Mouse (Mus musculus) intestine, embryonic 14.5 days (tissue): ENCODE results near the gene Zfp644. TPM values are rescaled to one million over a fixed set of nuclear protein-coding genes. Genes with fewer than 3 reads are reported as not detected.

Experiments
- ATAC-seq: fragments of 200-750 bp; cut with Nextera tagmentation; replicated peaks from 2 replicates; pipeline ENCODE4 v1.8.0; 2017; ENCODE audit warnings: low read depth, moderate number of reproducible peaks, moderate TSS enrichment, moderate library complexity; ENCODE audit not compliant: low FRiP score, low TSS enrichment
- DNase-seq: peaks from one replicate; pipeline ENCODE4 v3.0.0-alpha.2; 2018; ENCODE audit warnings: low spot score
- H3K27ac ChIP-seq: fragments of 300-500 bp; sonication (generic); 2 replicates; pipeline ENCODE4 v1.5.1; 2014; ENCODE audit warnings: low read depth, mild to moderate bottlenecking, control low read depth
- H3K27me3 ChIP-seq: fragments of 300-500 bp; sonication (generic); replicated peaks from 2 replicates; pipeline ENCODE4 v1.6.1; 2014; ENCODE audit warnings: low read length, control low read depth; ENCODE audit not compliant: control insufficient read depth, insufficient read depth
- H3K36me3 ChIP-seq: fragments of 300-500 bp; sonication (generic); 2 replicates; pipeline ENCODE4 v1.6.1; 2014; ENCODE audit warnings: low read length, control low read depth; ENCODE audit not compliant: control insufficient read depth, insufficient read depth
- H3K4me1 ChIP-seq: fragments of 300-500 bp; sonication (generic); replicated peaks from 2 replicates; pipeline ENCODE4 v1.6.1; 2014; ENCODE audit warnings: low read length, control low read depth, mixed read lengths; ENCODE audit not compliant: control insufficient read depth, insufficient read depth
- H3K4me2 ChIP-seq: fragments of 300-500 bp; sonication (generic); 2 replicates; pipeline ENCODE4 v1.6.1; 2014; ENCODE audit warnings: low read length
- H3K4me3 ChIP-seq: fragments of 300-500 bp; sonication (generic); 2 replicates; pipeline ENCODE4 v1.5.1; 2014; ENCODE audit warnings: low read depth, low read length, control low read depth, mixed read lengths
- H3K9ac ChIP-seq: fragments of 300-500 bp; sonication (generic); 2 replicates; pipeline ENCODE4 v1.6.1; 2014; ENCODE audit warnings: mild to moderate bottlenecking, low read length
- H3K9me3 ChIP-seq: fragments of 300-500 bp; sonication (generic); 2 replicates; pipeline ENCODE4 v1.6.1; 2016; ENCODE audit warnings: low read length, control low read depth; ENCODE audit not compliant: control insufficient read depth
- WGBS: fragments of 180-500 bp; shearing (Covaris S2); extraction: QIAGEN DNeasy Blood & Tissue Kit; methylation state at CpG from one replicate; pipeline ENCODE4 v1.1.7; 2014; 5-methylcytosine and 5-hydroxymethylcytosine counted together
- polyA plus RNA-seq: library from polyadenylated mRNA; unstranded; fragments of >200 nt; fragmentation: Nextera tagmentation; extraction: Ambion mirVana; gene quantifications from 2 replicates; pipeline ENCODE4 v1.2.1, GENCODE M21; 2014

Gene Zfp644
- polyA plus RNA-seq, 1 experiment from 2014 or later: 85.1 TPM

DNA sequence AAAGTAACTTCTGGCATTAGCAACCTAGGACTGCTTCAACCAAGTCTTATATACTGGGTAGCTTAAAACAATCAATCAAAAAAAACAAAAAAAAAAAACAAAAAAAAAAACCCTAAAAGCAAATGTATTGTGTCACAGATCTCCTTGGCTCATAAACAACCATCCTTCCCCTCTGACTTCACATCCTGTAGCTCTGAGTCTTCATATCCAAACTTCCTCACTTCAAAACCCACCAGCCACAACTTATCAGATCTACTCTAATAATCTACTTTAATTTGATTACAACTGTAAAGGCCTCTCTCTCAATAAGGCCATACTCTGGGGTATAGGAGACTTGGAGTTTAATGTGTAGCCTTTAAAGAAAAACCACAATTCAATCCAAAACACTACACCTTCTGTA is 47.1 kb downstream of the Zfp644 start:
- H3K4me2 ChIP-seq: no peak overlapping the region
- H3K4me1 ChIP-seq: no peaks in the 10 kb centered on the region
- H3K27me3 ChIP-seq: no peaks in the 10 kb centered on the region
- DNase-seq (no peak), ATAC-seq (no peak)
- H3K27ac ChIP-seq: no peak overlapping the region
- peaks cover 7% of the 10 kb centered on the region; the same call in 1 of the 2 replicates for H3K36me3 ChIP-seq
- no peak overlapping the region for H3K9ac ChIP-seq
- H3K9me3 ChIP-seq: no peaks in the 10 kb centered on the region
- no peak overlapping the region for H3K4me3 ChIP-seq

DNA sequence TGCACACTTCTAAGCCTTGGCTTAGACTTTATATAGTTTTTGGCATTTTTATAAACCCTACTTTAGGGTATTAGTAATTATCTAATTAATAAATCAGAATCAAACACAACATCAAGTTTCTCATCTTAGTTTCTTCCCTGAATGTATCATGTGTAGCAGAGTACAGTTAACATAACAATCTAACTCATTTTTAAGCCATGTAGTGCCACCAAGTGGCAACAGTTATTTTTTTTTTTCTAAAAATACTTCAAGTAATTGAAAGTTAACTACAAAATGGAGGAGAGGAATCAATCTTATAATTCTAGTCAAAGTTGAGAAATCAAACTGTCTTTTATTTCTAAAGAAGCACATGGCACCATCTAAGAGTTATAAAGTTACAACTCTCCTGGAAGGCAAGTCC is 47.6 kb downstream of the Zfp644 start:
- Histone ChIP-seq H3K4me3 (no peak overlapping the region), H3K4me2 (no peak overlapping the region), H3K36me3 (peaks cover 4% of the 10 kb centered on the region; the same call in 1 of the 2 replicates), H3K27me3 (no peaks in the 10 kb centered on the region), H3K9ac (no peak overlapping the region), H3K4me1 (no peaks in the 10 kb centered on the region), H3K27ac (no peak overlapping the region), H3K9me3 (no peaks in the 10 kb centered on the region)
- DNase-seq: no peak
- no peak for ATAC-seq

DNA sequence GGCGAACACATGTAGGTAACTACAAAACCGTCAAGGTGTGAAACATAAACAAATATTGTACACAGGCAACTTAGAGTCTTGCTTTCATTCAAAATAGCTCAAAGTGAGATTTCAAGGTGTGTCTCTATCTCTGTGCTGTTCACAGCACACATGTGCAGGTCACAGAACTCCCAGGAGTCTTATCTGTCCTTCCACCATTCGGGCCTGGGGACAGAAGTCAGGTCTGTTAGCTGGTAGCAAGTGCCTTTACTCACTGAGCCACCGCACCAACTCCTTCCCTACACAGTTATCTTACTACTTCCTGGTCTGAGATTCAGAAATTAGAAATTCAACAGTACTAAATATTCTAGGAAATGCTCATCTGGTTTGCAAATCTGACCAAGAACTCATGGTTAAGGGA is 53.7 kb downstream of the Zfp644 start:
- ATAC-seq: no peak

DNA sequence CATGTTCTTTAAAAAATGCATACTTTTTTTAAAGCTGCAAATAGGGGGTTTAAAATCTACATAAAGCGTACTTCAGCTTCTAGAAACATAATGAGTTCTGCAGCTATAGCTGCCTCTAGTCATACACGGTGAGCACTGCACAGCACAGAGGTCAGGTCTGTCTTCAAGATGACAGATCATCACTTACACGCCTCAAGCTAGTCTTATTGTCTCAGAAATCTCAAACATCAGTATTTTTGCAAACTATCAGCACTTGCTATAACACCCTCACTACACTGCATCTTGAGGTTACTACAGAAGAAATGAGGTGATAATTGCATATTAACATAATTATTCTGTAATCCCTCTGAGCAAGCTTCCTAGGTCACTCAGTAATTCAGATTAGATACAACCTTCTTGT is 55.2 kb downstream of the Zfp644 start:
- 79% methylated on average over 3 of the region's 3 CpGs for WGBS
- no peaks in the 10 kb centered on the region for H3K27me3 ChIP-seq
- DNase-seq: no peak
- no peak for ATAC-seq
- H3K4me1 ChIP-seq: no peaks in the 10 kb centered on the region
- peaks cover 15% of the 10 kb centered on the region for H3K36me3 ChIP-seq
- no peak overlapping the region for H3K4me2 ChIP-seq
- H3K4me3 ChIP-seq: no peak overlapping the region
- H3K9me3 ChIP-seq: no peaks in the 10 kb centered on the region
- H3K9ac ChIP-seq: no peak overlapping the region
- H3K27ac ChIP-seq: no peak overlapping the region

More for the DNA sequence above, 53.7 kb downstream of the Zfp644 start:
- no peak for DNase-seq
- no peaks in the 10 kb centered on the region; the same call in 1 of the 2 replicates for H3K36me3 ChIP-seq
- H3K4me3 ChIP-seq: no peak overlapping the region
- WGBS: 89% methylated on average over 4 of the region's 4 CpGs
- H3K4me2 ChIP-seq: no peak overlapping the region
- no peaks in the 10 kb centered on the region for H3K9me3 ChIP-seq
- H3K9ac ChIP-seq: no peak overlapping the region
- H3K27me3 ChIP-seq: no peaks in the 10 kb centered on the region
- no peaks in the 10 kb centered on the region for H3K4me1 ChIP-seq
- no peak overlapping the region for H3K27ac ChIP-seq

DNA sequence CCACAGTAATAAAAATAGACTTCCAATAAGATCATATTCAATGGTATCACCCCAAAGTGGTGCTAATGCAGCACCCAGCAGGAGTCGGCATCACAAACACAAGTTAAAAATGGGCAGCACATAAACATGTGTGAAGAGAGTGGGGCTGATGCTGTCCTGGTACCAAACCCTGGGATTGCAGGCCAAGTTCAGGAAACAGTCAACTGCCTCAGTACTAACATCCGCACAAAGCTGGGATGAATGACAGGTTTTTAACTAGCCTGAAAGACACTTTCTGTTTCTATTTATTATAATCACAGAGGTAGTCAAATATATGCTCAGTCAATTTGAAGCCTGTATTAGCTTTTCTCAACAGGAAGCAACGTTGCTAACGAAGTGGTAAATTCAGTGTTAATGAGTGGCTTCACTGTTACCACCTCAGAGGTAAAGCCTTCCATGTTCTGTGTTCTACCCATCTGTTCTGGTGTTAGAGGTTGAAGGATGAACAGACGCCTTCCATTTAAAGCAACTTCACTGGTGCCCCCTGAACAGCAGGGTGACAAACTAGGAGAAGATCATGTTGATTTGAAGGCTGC is 56.8 kb downstream of the Zfp644 start:
- DNase-seq (no peak), ATAC-seq (no peak)
- H3K9ac ChIP-seq: no peak overlapping the region
- no peaks in the 10 kb centered on the region for H3K4me1 ChIP-seq
- H3K4me3 ChIP-seq: no peak overlapping the region
- no peak overlapping the region for H3K27ac ChIP-seq
- H3K4me2 ChIP-seq: no peak overlapping the region
- H3K36me3 ChIP-seq: peaks cover 30% of the 10 kb centered on the region
- H3K9me3 ChIP-seq: no peaks in the 10 kb centered on the region
- 88% methylated on average over 5 of the region's 5 CpGs for WGBS
- H3K27me3 ChIP-seq: no peaks in the 10 kb centered on the region

DNA sequence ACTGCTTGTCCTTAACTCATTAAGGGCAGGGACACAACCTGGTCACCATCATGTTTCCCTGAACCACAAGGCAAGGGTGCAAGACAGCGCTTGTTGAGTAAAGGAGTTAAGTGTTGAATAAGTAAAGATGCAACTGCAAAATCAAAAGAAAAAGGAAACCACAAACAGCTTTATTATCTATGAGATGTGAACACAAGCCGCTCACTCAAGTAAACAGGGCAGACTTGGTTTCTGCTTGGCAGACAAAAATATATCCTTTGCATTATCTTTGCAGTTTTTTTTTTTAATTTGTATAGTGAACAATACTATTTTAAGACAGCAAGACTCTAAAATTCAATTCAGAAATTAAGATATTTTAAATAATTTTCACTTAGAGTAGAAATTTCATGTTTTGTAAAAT is 57.5 kb downstream of the Zfp644 start:
- no peaks in the 10 kb centered on the region for H3K4me1 ChIP-seq
- no peak for DNase-seq
- H3K36me3 ChIP-seq: peaks cover 37% of the 10 kb centered on the region
- no peak overlapping the region for H3K9ac ChIP-seq
- no peaks in the 10 kb centered on the region for H3K9me3 ChIP-seq
- no peak overlapping the region for H3K4me3 ChIP-seq
- ATAC-seq: no peak
- H3K27ac ChIP-seq: no peak overlapping the region
- no peak overlapping the region for H3K4me2 ChIP-seq
- WGBS: 95% methylated on average over 2 of the region's 2 CpGs
- no peaks in the 10 kb centered on the region for H3K27me3 ChIP-seq

DNA sequence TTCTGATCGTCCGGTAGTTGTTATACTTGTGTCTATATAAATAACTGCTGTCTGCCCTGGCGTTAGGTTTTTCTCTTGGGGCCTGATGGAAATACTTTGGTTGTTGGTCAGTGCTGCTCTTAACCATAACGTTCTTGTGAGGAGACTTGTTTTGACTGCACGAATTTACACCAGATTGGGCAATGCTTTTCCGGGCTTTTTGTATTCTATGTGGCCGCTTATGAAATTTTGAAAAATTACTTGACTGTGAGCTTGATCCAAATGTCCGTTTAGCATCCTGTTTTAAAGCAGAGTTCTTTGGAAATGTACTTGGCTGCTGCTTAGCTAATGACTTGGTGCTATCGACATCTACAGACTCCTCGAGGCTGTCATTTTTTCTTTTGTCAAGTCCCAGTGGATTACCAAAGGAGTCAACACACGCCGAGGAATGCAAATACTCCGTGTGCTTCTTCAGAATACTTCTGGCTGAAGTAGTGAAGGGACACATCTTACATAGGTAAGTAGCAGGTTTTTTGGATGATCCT is 60.6 kb downstream of the Zfp644 start:
- H3K27ac ChIP-seq: no peak overlapping the region
- 90% methylated on average over 13 of the region's 13 CpGs for WGBS
- H3K9ac ChIP-seq: no peak overlapping the region
- no peaks in the 10 kb centered on the region for H3K4me1 ChIP-seq
- no peak overlapping the region for H3K4me2 ChIP-seq
- ATAC-seq (no peak), DNase-seq (no peak)
- H3K9me3 ChIP-seq: no peaks in the 10 kb centered on the region
- peaks cover 49% of the 10 kb centered on the region for H3K36me3 ChIP-seq
- no peak overlapping the region for H3K4me3 ChIP-seq
- no peaks in the 10 kb centered on the region for H3K27me3 ChIP-seq

DNA sequence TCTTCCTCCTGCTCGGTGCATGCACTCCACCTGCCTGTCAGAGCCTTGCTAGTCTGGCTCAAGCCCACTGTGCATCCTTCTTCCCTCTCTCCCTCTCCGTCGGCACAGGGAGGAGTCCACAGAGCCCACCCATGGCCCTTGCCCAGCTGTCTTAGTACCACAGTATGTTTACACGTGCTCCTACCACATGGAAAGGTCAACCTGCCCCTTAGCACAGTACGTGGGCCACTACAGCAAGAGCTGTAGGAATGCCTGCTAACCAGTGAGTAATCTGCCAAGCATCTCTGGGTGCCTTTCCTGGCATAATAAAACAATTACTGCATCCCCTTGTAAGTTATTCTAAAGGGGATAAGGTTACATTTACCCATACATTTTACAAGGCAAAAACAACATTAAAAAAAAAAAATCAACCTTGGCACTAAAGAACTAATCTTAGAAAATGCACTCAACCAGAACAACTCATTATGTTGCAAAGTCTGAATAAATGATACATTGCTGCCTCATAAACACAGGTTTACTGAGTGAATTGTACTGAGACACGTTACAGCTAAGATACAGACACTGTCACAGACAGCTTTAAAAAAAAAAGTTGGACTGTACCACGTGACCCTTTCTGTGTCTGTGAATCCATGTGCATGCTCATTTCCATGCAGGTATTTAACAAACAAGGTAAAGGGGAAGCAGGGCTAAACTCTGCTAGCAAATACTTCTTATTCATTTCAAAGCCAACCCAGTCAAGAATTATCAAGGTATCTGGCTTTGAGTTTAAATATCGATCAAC is 68.5 kb downstream of the Zfp644 start:
- DNase-seq (no peak), ATAC-seq (no peak)
- WGBS: 64% methylated on average over 8 of the region's 8 CpGs
- no peak overlapping the region for H3K27ac ChIP-seq
- H3K9me3 ChIP-seq: no peaks in the 10 kb centered on the region
- no peak overlapping the region for H3K9ac ChIP-seq
- peaks cover 22% of the 10 kb centered on the region for H3K36me3 ChIP-seq
- no peaks in the 10 kb centered on the region for H3K27me3 ChIP-seq
- H3K4me2 ChIP-seq: no peak overlapping the region
- no peaks in the 10 kb centered on the region for H3K4me1 ChIP-seq
- H3K4me3 ChIP-seq: no peak overlapping the region

DNA sequence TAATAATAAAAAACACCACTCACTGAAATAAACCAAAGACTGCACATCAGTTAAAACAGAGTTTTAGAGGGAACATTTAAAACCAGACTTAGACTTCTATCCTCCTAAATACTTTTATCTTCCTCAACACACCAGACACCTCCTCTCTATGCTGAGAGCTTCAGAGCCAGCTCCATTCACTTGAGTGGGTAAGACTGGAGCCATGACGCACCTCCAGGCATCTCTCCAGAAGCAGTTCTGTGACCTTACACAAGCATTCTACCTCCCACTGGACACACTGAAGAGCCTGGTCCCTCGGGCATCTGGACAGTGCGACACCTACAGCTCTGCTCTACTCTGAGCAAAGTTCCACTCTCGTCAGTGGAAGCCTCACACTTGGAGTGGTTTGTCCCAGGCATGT is 73.8 kb downstream of the Zfp644 start:
- H3K4me1 ChIP-seq: no peaks in the 10 kb centered on the region
- DNase-seq (no peak), ATAC-seq (no peak)
- WGBS: 88% methylated on average over 4 of the region's 4 CpGs
- H3K27me3 ChIP-seq: no peaks in the 10 kb centered on the region
- no peak overlapping the region for H3K4me3 ChIP-seq
- H3K9ac ChIP-seq: no peak overlapping the region
- no peak overlapping the region for H3K27ac ChIP-seq
- H3K36me3 ChIP-seq: peaks cover 41% of the 10 kb centered on the region
- H3K9me3 ChIP-seq: no peaks in the 10 kb centered on the region
- H3K4me2 ChIP-seq: no peak overlapping the region
